Mouse (Mus musculus): ENCODE results near the gene Ccdc185. TPM values are rescaled to one million over a fixed set of nuclear protein-coding genes. Genes with fewer than 3 reads are reported as not detected.

Ccdc185 gene
- polyA plus RNA-seq, 1 experiment from 2014 or later, result not detected

- DNase-seq (ENCODE audit: low spot score, missing footprints) (peak; percentile 61), ATAC-seq (ENCODE audit: low FRiP score) (no peak)
- no peaks in the 10 kb centered on the region; the same call in 1 of the 2 replicates for H3K4me1 ChIP-seq (ENCODE audit: control insufficient read depth, insufficient read depth, low read length)
- no peaks in the 10 kb centered on the region for H3K36me3 ChIP-seq (ENCODE audit: control insufficient read depth, insufficient read depth, low read length)
- H3K27me3 ChIP-seq (ENCODE audit: control insufficient read depth, insufficient read depth, low read length), result no peaks in the 10 kb centered on the region; the same call in 1 of the 2 replicates
- no peak overlapping the region for H3K27ac ChIP-seq (ENCODE audit: low read depth, low read length)
- no peaks in the 10 kb centered on the region for H3K9me3 ChIP-seq (ENCODE audit: control insufficient read depth, low read length)
- WGBS, result 93% methylated on average over 1 of the region's 1 CpGs
- H3K4me3 ChIP-seq (ENCODE audit: low read depth, low read length), result no peak overlapping the region
- no peak overlapping the region for H3K9ac ChIP-seq (ENCODE audit: low read length)
- no peak overlapping the region for H3K4me2 ChIP-seq
Observed at GRCm38 (mm10) chr1:182758783-182759182, 9.8 kb upstream of the Ccdc185 start.

GRCm38 (mm10) chr1:182754865-182755264 is 5.9 kb upstream of the Ccdc185 start:
- H3K4me3 ChIP-seq (ENCODE audit: low read depth, low read length), result no peak overlapping the region
- no peaks in the 10 kb centered on the region for H3K9me3 ChIP-seq (ENCODE audit: control insufficient read depth, low read length)
- no peak overlapping the region for H3K27ac ChIP-seq (ENCODE audit: low read depth, low read length)
- 80% methylated on average over 5 of the region's 5 CpGs for WGBS
- no peak overlapping the region for H3K9ac ChIP-seq (ENCODE audit: low read length)
- H3K27me3 ChIP-seq (ENCODE audit: control insufficient read depth, insufficient read depth, low read length), result no peaks in the 10 kb centered on the region
- H3K4me2 ChIP-seq, result no peak overlapping the region
- H3K36me3 ChIP-seq (ENCODE audit: control insufficient read depth, insufficient read depth, low read length), result no peaks in the 10 kb centered on the region
- no peak for DNase-seq (ENCODE audit: low spot score, missing footprints)
- H3K4me1 ChIP-seq (ENCODE audit: control insufficient read depth, insufficient read depth, low read length), result no peaks in the 10 kb centered on the region
- ATAC-seq (ENCODE audit: low FRiP score), result no peak

DNA sequence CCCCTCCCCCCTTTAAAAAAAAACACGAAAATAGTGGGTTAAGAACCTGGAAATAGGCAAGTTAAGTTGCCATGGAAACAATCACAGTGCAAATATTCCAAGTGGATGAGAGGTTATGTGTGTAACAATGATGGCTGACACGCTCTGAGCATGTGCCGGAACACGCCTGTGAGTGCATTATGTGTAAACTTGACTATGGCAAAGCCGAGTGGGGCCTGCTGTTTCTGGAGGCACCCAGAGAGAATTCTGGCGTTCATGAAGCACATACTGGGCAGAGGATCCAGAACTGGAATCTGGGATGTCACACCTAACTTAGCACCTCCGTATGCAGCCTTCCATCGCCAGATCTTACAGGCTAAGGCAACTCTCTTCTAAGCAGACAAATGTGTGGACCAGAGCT is 4.7 kb upstream of the Ccdc185 start:
- Histone ChIP-seq H3K27me3 (ENCODE audit: control insufficient read depth, insufficient read depth, low read length) (no peaks in the 10 kb centered on the region), H3K4me2 (no peak overlapping the region), H3K36me3 (ENCODE audit: control insufficient read depth, insufficient read depth, low read length) (no peaks in the 10 kb centered on the region), H3K27ac (ENCODE audit: low read depth, low read length) (no peak overlapping the region), H3K9ac (ENCODE audit: low read length) (no peak overlapping the region), H3K4me3 (ENCODE audit: low read depth, low read length) (no peak overlapping the region), H3K4me1 (ENCODE audit: control insufficient read depth, insufficient read depth, low read length) (no peaks in the 10 kb centered on the region), H3K9me3 (ENCODE audit: control insufficient read depth, low read length) (no peaks in the 10 kb centered on the region)
- ATAC-seq (ENCODE audit: low FRiP score), result no peak
- no peak for DNase-seq (ENCODE audit: low spot score, missing footprints)
- WGBS, result 84% methylated on average over 8 of the region's 8 CpGs

DNA sequence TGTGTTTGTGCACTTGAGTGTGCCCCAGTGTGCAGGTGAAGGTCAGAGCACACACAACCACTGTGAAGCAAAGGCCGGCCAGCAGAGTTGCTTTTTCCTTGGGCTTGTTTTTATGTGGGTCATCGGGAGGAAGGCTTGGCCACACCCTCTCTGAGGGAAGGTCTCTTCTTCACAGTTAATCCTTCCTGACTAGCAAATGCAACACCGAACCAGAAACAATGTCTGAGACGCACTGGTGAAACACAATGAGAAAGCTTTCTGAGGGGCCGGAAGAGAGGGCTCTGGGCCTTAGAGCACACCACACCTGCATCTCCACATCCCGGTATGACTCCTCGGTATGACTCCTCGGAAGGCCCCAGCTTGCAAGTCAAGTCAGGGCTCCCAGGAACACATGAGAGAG is 2.3 kb upstream of the Ccdc185 start:
- Histone ChIP-seq H3K4me3 (ENCODE audit: low read depth, low read length) (no peak overlapping the region), H3K27me3 (ENCODE audit: control insufficient read depth, insufficient read depth, low read length) (no peaks in the 10 kb centered on the region), H3K27ac (ENCODE audit: low read depth, low read length) (no peak overlapping the region), H3K36me3 (ENCODE audit: control insufficient read depth, insufficient read depth, low read length) (no peaks in the 10 kb centered on the region), H3K9ac (ENCODE audit: low read length) (no peak overlapping the region), H3K4me1 (ENCODE audit: control insufficient read depth, insufficient read depth, low read length) (no peaks in the 10 kb centered on the region), H3K4me2 (no peak overlapping the region), H3K9me3 (ENCODE audit: control insufficient read depth, low read length) (no peaks in the 10 kb centered on the region)
- WGBS, result 60% methylated on average over 8 of the region's 8 CpGs
- ATAC-seq (ENCODE audit: low FRiP score) (no peak), DNase-seq (ENCODE audit: low spot score, missing footprints) (no peak)

- H3K4me3 ChIP-seq (ENCODE audit: low read depth, low read length), result no peak overlapping the region
- H3K4me2 ChIP-seq, result no peak overlapping the region
- DNase-seq (ENCODE audit: low spot score, missing footprints), result no peak
- no peak overlapping the region for H3K27ac ChIP-seq (ENCODE audit: low read depth, low read length)
- H3K9ac ChIP-seq (ENCODE audit: low read length), result no peak overlapping the region
- no peaks in the 10 kb centered on the region for H3K36me3 ChIP-seq (ENCODE audit: control insufficient read depth, insufficient read depth, low read length)
- ATAC-seq (ENCODE audit: low FRiP score), result no peak
- no peaks in the 10 kb centered on the region for H3K9me3 ChIP-seq (ENCODE audit: control insufficient read depth, low read length)
- no peaks in the 10 kb centered on the region for H3K4me1 ChIP-seq (ENCODE audit: control insufficient read depth, insufficient read depth, low read length)
- 85% methylated on average over 17 of the region's 17 CpGs for WGBS
- H3K27me3 ChIP-seq (ENCODE audit: control insufficient read depth, insufficient read depth, low read length), result no peaks in the 10 kb centered on the region
Observed at GRCm38 (mm10) chr1:182747834-182748233, 1.1 kb downstream of the Ccdc185 start.

DNA sequence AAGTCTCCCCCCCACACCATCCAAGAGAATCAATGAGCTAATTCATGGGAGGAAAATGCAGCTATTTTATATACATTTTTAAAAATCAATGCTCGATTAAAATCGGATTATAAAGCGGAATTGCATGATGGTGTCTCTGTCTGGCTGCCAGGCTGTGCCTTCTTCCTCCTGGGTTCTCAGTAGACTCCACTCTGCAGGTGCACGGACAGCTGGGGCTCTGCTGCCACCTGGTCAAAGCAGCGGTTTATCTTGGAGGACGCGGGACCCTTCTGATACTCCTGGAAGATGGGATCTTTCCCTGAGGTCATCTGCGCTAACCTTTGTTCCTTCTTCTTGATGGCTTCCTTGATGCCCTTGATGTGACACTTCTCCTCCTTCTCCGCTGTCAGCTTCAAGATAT is 1.9 kb downstream of the Ccdc185 start:
- no peak overlapping the region for H3K4me3 ChIP-seq (ENCODE audit: low read depth, low read length)
- H3K9ac ChIP-seq (ENCODE audit: low read length), result no peak overlapping the region
- no peaks in the 10 kb centered on the region for H3K9me3 ChIP-seq (ENCODE audit: control insufficient read depth, low read length)
- ATAC-seq (ENCODE audit: low FRiP score) (no peak), DNase-seq (ENCODE audit: low spot score, missing footprints) (no peak)
- no peaks in the 10 kb centered on the region for H3K27me3 ChIP-seq (ENCODE audit: control insufficient read depth, insufficient read depth, low read length)
- no peak overlapping the region for H3K4me2 ChIP-seq
- H3K36me3 ChIP-seq (ENCODE audit: control insufficient read depth, insufficient read depth, low read length), result no peaks in the 10 kb centered on the region
- 94% methylated on average over 9 of the region's 9 CpGs for WGBS
- no peaks in the 10 kb centered on the region for H3K4me1 ChIP-seq (ENCODE audit: control insufficient read depth, insufficient read depth, low read length)
- no peak overlapping the region for H3K27ac ChIP-seq (ENCODE audit: low read depth, low read length)

DNA sequence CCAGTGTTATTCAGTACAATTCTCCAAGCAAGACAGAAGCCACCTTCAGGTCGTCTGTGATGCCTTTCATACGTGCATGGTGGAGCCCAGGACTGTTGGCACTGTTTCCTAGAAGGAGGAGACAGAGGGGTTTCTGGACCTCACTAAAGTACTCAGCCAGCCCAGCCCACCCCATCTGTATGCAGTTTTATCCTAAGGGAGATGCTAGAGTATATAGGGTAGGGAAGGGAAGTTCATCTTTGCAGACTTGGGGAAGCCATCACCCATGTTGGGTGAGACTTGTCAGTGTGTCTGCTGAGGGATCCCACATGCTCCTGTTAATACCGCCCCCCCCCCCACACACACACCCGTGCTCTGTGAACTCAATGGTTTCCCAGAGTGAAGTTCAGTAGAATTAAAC is 13.1 kb downstream of the Ccdc185 start:
- no peaks in the 10 kb centered on the region for H3K4me1 ChIP-seq (ENCODE audit: control insufficient read depth, insufficient read depth, low read length)
- DNase-seq (ENCODE audit: low spot score, missing footprints), result no peak
- no peaks in the 10 kb centered on the region for H3K9me3 ChIP-seq (ENCODE audit: control insufficient read depth, low read length)
- no peak overlapping the region for H3K4me3 ChIP-seq (ENCODE audit: low read depth, low read length)
- H3K36me3 ChIP-seq (ENCODE audit: control insufficient read depth, insufficient read depth, low read length), result no peaks in the 10 kb centered on the region
- H3K27ac ChIP-seq (ENCODE audit: low read depth, low read length), result no peak overlapping the region
- ATAC-seq (ENCODE audit: low FRiP score), result no peak
- no peak overlapping the region for H3K9ac ChIP-seq (ENCODE audit: low read length)
- H3K27me3 ChIP-seq (ENCODE audit: control insufficient read depth, insufficient read depth, low read length), result no peaks in the 10 kb centered on the region
- H3K4me2 ChIP-seq, result no peak overlapping the region
- 77% methylated on average over 4 of the region's 4 CpGs for WGBS

DNA sequence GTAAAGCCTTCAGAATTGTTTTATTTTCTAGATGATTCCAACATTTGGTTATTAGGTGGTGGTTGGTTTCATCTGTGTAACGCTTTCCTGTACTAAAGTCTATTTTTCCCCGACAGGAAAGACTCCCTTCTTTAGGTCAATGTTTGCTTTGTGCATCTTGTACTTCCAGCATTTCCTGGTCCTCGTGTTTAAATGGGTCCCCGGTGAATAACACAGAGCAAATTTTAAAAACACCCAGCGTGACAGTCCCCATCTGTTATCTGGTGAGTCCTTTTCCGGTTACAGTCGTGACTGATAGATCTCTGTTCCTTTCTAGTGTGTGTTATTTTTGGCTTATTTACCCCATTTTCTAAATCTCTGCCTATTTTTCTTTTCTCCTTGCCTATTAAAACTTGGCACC is 16.3 kb downstream of the Ccdc185 start:
- Histone ChIP-seq H3K4me3 (ENCODE audit: low read depth, low read length) (no peak overlapping the region), H3K27ac (ENCODE audit: low read depth, low read length) (no peak overlapping the region), H3K4me1 (ENCODE audit: control insufficient read depth, insufficient read depth, low read length) (no peaks in the 10 kb centered on the region), H3K4me2 (no peak overlapping the region), H3K9me3 (ENCODE audit: control insufficient read depth, low read length) (no peaks in the 10 kb centered on the region), H3K27me3 (ENCODE audit: control insufficient read depth, insufficient read depth, low read length) (no peaks in the 10 kb centered on the region), H3K36me3 (ENCODE audit: control insufficient read depth, insufficient read depth, low read length) (no peaks in the 10 kb centered on the region), H3K9ac (ENCODE audit: low read length) (no peak overlapping the region)
- ATAC-seq (ENCODE audit: low FRiP score) (no peak), DNase-seq (ENCODE audit: low spot score, missing footprints) (no peak)
- 73% methylated on average over 7 of the region's 7 CpGs for WGBS

DNA sequence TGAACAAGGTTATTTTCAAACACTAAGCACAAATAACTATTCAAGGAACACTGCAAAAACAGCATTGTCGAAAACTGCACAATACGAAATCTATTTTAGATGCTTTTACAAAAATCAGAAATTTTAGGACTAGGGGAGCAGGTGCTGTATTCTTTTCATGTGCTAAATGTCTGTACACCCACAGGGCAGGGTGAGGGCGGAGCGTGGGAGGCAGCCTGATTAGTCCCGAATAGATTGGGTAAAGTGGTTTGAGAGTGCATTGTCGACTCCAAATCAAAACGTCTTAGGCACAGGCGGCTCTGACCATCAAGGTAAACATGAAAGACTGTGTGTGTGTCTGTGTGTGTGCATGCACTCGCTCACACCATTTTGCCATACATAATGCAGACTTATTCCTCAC is 20.0 kb downstream of the Ccdc185 start:
- 77% methylated on average over 9 of the region's 9 CpGs for WGBS
- peak; percentile 10 for DNase-seq (ENCODE audit: low spot score, missing footprints)
- Histone ChIP-seq H3K4me2 (no peak overlapping the region), H3K9me3 (ENCODE audit: control insufficient read depth, low read length) (no peaks in the 10 kb centered on the region), H3K27ac (ENCODE audit: low read depth, low read length) (no peak overlapping the region), H3K36me3 (ENCODE audit: control insufficient read depth, insufficient read depth, low read length) (no peaks in the 10 kb centered on the region), H3K27me3 (ENCODE audit: control insufficient read depth, insufficient read depth, low read length) (no peaks in the 10 kb centered on the region), H3K9ac (ENCODE audit: low read length) (no peak overlapping the region), H3K4me1 (ENCODE audit: control insufficient read depth, insufficient read depth, low read length) (no peaks in the 10 kb centered on the region), H3K4me3 (ENCODE audit: low read depth, low read length) (no peak overlapping the region)
- no peak for ATAC-seq (ENCODE audit: low FRiP score)

DNA sequence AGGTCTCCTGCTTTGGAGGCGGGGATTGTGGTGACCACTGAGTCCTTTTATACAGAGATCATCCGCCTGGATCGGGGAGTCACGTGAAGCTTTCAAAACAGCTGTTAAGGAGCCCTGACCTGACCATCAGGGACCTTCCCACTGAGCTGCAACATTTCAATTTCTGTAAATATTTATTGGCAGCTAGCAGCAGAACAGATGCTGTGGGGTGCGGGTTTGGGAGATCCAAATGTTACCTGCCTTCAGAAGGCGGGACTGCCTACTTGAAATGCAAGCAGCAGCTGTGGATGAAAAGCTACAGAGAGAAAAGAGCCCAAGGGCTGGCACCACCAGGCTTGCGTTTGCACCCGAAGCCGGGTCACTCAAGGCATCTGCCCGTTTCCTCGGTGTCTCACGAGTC is 21.4 kb downstream of the Ccdc185 start:
- 54% methylated on average over 12 of the region's 12 CpGs for whole genome bisulfite sequencing
- ATAC-seq (ENCODE audit: low FRiP score) (no peak), DNase-seq (ENCODE audit: low spot score, missing footprints) (peak; percentile 77)
- no peak overlapping the region for H3K4me3 ChIP-seq (ENCODE audit: low read depth, low read length)
- no peaks in the 10 kb centered on the region for H3K9me3 ChIP-seq (ENCODE audit: control insufficient read depth, low read length)
- H3K4me2 ChIP-seq, result no peak overlapping the region
- no peaks in the 10 kb centered on the region for H3K27me3 ChIP-seq (ENCODE audit: control insufficient read depth, insufficient read depth, low read length)
- no peak overlapping the region for H3K27ac ChIP-seq (ENCODE audit: low read depth, low read length)
- no peak overlapping the region for H3K9ac ChIP-seq (ENCODE audit: low read length)
- H3K36me3 ChIP-seq (ENCODE audit: control insufficient read depth, insufficient read depth, low read length), result no peaks in the 10 kb centered on the region
- no peaks in the 10 kb centered on the region for H3K4me1 ChIP-seq (ENCODE audit: control insufficient read depth, insufficient read depth, low read length)
